Mouse (Mus musculus): ENCODE data around the gene Gm11549. TPM values are rescaled to one million over a fixed set of nuclear protein-coding genes. Genes with fewer than 3 reads are reported as not detected.
A peak's percentile ranks its signal among the peaks of the same experiment; 100 is the strongest.

Gm11549 gene
- not detected in 2 replicates for polyA plus RNA-seq (2016; fragmentation: Nextera tagmentation; extraction: Ambion mirVana)

GRCm38 (mm10) chr3:36521073-36522060 is at the start of gene Gm11549:
Gm11549 (minus strand) TSS chr3:36521813.
- peak; percentile 64 for DNase-seq (ENCODE audit: low spot score)
- Histone ChIP-seq H3K4me1 (peaks cover 10% of the 10 kb centered on the region), H3K9me3 (no peaks in the 10 kb centered on the region), H3K36me3 (replicated peaks) (no peaks in the 10 kb centered on the region), H3K27ac (replicated peaks) (no peak within 1 kb of the TSS), H3K27me3 (replicated peaks; ENCODE audit: low read depth, poor library complexity, severe bottlenecking) (peaks cover 59% of the 10 kb centered on the region), H3K4me3 (peak within 1 kb of the TSS; percentile 66)
- WGBS: under 1% methylated on average over 51 of the region's 51 CpGs

GRCm38 (mm10) chr3:36569836-36570235 is 48.2 kb upstream of the Gm11549 start:
- 91% methylated on average over 5 of the region's 5 CpGs for WGBS
- Histone ChIP-seq H3K4me1 (peaks cover 17% of the 10 kb centered on the region), H3K27ac (replicated peaks) (no peak overlapping the region), H3K27me3 (replicated peaks; ENCODE audit: low read depth, poor library complexity, severe bottlenecking) (no peaks in the 10 kb centered on the region), H3K36me3 (replicated peaks) (peaks cover 57% of the 10 kb centered on the region), H3K4me3 (peak overlapping the region; percentile 99), H3K9me3 (no peaks in the 10 kb centered on the region)
- DNase-seq (ENCODE audit: low spot score): no peak

GRCm38 (mm10) chr3:36563666-36564065 is 42.1 kb upstream of the Gm11549 start:
- Histone ChIP-seq H3K27me3 (replicated peaks; ENCODE audit: low read depth, poor library complexity, severe bottlenecking) (no peaks in the 10 kb centered on the region), H3K36me3 (replicated peaks) (peaks cover 99% of the 10 kb centered on the region), H3K27ac (replicated peaks) (no peak overlapping the region), H3K9me3 (no peaks in the 10 kb centered on the region), H3K4me3 (no peak overlapping the region), H3K4me1 (no peaks in the 10 kb centered on the region)
- no peak for DNase-seq (ENCODE audit: low spot score)
- 91% methylated on average over 3 of the region's 3 CpGs for WGBS

GRCm38 (mm10) chr3:36559606-36560005 is 38.0 kb upstream of the Gm11549 start:
- H3K9me3 ChIP-seq: no peaks in the 10 kb centered on the region
- H3K4me3 ChIP-seq: no peak overlapping the region
- H3K27me3 ChIP-seq (replicated peaks; ENCODE audit: low read depth, poor library complexity, severe bottlenecking): no peaks in the 10 kb centered on the region
- H3K36me3 ChIP-seq (replicated peaks): peaks cover 99% of the 10 kb centered on the region
- no peaks in the 10 kb centered on the region for H3K4me1 ChIP-seq
- no peak overlapping the region for H3K27ac ChIP-seq (replicated peaks)
- no peak for DNase-seq (ENCODE audit: low spot score)
- 84% methylated on average over 4 of the region's 4 CpGs for WGBS

GRCm38 (mm10) chr3:36557601-36558000 is 36.0 kb upstream of the Gm11549 start:
- DNase-seq (ENCODE audit: low spot score): no peak
- H3K27me3 ChIP-seq (replicated peaks; ENCODE audit: low read depth, poor library complexity, severe bottlenecking): no peaks in the 10 kb centered on the region
- no peak overlapping the region for H3K27ac ChIP-seq (replicated peaks)
- WGBS: 90% methylated on average over 1 of the region's 1 CpGs
- H3K36me3 ChIP-seq (replicated peaks): peaks cover 89% of the 10 kb centered on the region
- no peaks in the 10 kb centered on the region for H3K9me3 ChIP-seq
- no peak overlapping the region for H3K4me3 ChIP-seq
- H3K4me1 ChIP-seq: 0 out of 2 replicates have a peak, but pooled peaks cover 6% of the 10 kb centered on the region

- peaks cover 17% of the 10 kb centered on the region for H3K4me1 ChIP-seq
- no peaks in the 10 kb centered on the region for H3K9me3 ChIP-seq
- peak within 1 kb of the TSS; percentile 84 for H3K27ac ChIP-seq (replicated peaks)
- no peaks in the 10 kb centered on the region for H3K27me3 ChIP-seq (replicated peaks; ENCODE audit: low read depth, poor library complexity, severe bottlenecking)
- under 1% methylated on average over 39 of the region's 39 CpGs for WGBS
- peak; percentile 96 for DNase-seq (ENCODE audit: low spot score)
- H3K4me3 ChIP-seq: peak within 1 kb of the TSS; percentile 93
- peaks cover 39% of the 10 kb centered on the region for H3K36me3 ChIP-seq (replicated peaks)
Measured at GRCm38 (mm10) chr3:36552406-36553047, 30.9 kb upstream of the Gm11549 start, which contains the start of gene Exosc9. Exosc9 (plus strand) TSS chr3:36552606.

- Histone ChIP-seq H3K27me3 (replicated peaks; ENCODE audit: low read depth, poor library complexity, severe bottlenecking) (no peaks in the 10 kb centered on the region), H3K9me3 (no peaks in the 10 kb centered on the region), H3K4me3 (peak overlapping the region; percentile 93), H3K36me3 (replicated peaks) (peaks cover 33% of the 10 kb centered on the region), H3K4me1 (peaks cover 17% of the 10 kb centered on the region), H3K27ac (replicated peaks) (peak overlapping the region; percentile 84)
- no peak for DNase-seq (ENCODE audit: low spot score)
- 24% methylated on average over 12 of the region's 12 CpGs for WGBS
Measured at GRCm38 (mm10) chr3:36551851-36552384, 30.3 kb upstream of the Gm11549 start.

- Histone ChIP-seq H3K27me3 (replicated peaks; ENCODE audit: low read depth, poor library complexity, severe bottlenecking) (no peaks in the 10 kb centered on the region), H3K4me3 (peak overlapping the region; percentile 93), H3K36me3 (replicated peaks) (peaks cover 27% of the 10 kb centered on the region), H3K27ac (replicated peaks) (peak overlapping the region; percentile 84), H3K9me3 (no peaks in the 10 kb centered on the region), H3K4me1 (peaks cover 17% of the 10 kb centered on the region)
- WGBS: 41% methylated on average over 9 of the region's 9 CpGs
- peak; percentile 55 for DNase-seq (ENCODE audit: low spot score)
Measured at GRCm38 (mm10) chr3:36551343-36551742, 29.7 kb upstream of the Gm11549 start.

GRCm38 (mm10) chr3:36544961-36545360 is 23.3 kb upstream of the Gm11549 start:
- no peak overlapping the region for H3K4me3 ChIP-seq
- H3K4me1 ChIP-seq: no peaks in the 10 kb centered on the region
- no peaks in the 10 kb centered on the region for H3K36me3 ChIP-seq (replicated peaks)
- DNase-seq (ENCODE audit: low spot score): no peak
- no peaks in the 10 kb centered on the region for H3K9me3 ChIP-seq
- no peaks in the 10 kb centered on the region for H3K27me3 ChIP-seq (replicated peaks; ENCODE audit: low read depth, poor library complexity, severe bottlenecking)
- H3K27ac ChIP-seq (replicated peaks): no peak overlapping the region
- WGBS: 79% methylated on average over 3 of the region's 3 CpGs

GRCm38 (mm10) chr3:36541399-36541798 is 19.8 kb upstream of the Gm11549 start:
- Histone ChIP-seq H3K36me3 (replicated peaks) (no peaks in the 10 kb centered on the region), H3K9me3 (no peaks in the 10 kb centered on the region), H3K4me1 (no peaks in the 10 kb centered on the region), H3K27me3 (replicated peaks; ENCODE audit: low read depth, poor library complexity, severe bottlenecking) (no peaks in the 10 kb centered on the region), H3K4me3 (no peak overlapping the region), H3K27ac (replicated peaks) (no peak overlapping the region)
- no peak for DNase-seq (ENCODE audit: low spot score)
- WGBS: 89% methylated on average over 2 of the region's 2 CpGs

- Histone ChIP-seq H3K9me3 (no peaks in the 10 kb centered on the region), H3K27me3 (replicated peaks; ENCODE audit: low read depth, poor library complexity, severe bottlenecking) (no peaks in the 10 kb centered on the region), H3K4me3 (no peak overlapping the region), H3K4me1 (no peaks in the 10 kb centered on the region), H3K27ac (replicated peaks) (no peak overlapping the region), H3K36me3 (replicated peaks) (no peaks in the 10 kb centered on the region)
- 78% methylated on average over 2 of the region's 2 CpGs for WGBS
- no peak for DNase-seq (ENCODE audit: low spot score)
Measured at GRCm38 (mm10) chr3:36540756-36541155, 19.1 kb upstream of the Gm11549 start.

GRCm38 (mm10) chr3:36537701-36538470 is 16.3 kb upstream of the Gm11549 start:
- Histone ChIP-seq H3K4me3 (no peak overlapping the region), H3K4me1 (peaks cover 6% of the 10 kb centered on the region), H3K36me3 (replicated peaks) (no peaks in the 10 kb centered on the region), H3K27ac (replicated peaks) (no peak overlapping the region), H3K27me3 (replicated peaks; ENCODE audit: low read depth, poor library complexity, severe bottlenecking) (peaks cover 3% of the 10 kb centered on the region; the same call in 1 of the 2 replicates), H3K9me3 (no peaks in the 10 kb centered on the region)
- WGBS: 85% methylated on average over 4 of the region's 4 CpGs
- DNase-seq (ENCODE audit: low spot score): no peak
